Mouse (Mus musculus) 416B (cell line): ENCODE data around the gene Kif14.

Experiments used
- DNase-seq: peaks from one replicate; pipeline ENCODE4 v3.0.0; 2011; ENCODE audit warnings: low read depth

Gene Kif14

DNA sequence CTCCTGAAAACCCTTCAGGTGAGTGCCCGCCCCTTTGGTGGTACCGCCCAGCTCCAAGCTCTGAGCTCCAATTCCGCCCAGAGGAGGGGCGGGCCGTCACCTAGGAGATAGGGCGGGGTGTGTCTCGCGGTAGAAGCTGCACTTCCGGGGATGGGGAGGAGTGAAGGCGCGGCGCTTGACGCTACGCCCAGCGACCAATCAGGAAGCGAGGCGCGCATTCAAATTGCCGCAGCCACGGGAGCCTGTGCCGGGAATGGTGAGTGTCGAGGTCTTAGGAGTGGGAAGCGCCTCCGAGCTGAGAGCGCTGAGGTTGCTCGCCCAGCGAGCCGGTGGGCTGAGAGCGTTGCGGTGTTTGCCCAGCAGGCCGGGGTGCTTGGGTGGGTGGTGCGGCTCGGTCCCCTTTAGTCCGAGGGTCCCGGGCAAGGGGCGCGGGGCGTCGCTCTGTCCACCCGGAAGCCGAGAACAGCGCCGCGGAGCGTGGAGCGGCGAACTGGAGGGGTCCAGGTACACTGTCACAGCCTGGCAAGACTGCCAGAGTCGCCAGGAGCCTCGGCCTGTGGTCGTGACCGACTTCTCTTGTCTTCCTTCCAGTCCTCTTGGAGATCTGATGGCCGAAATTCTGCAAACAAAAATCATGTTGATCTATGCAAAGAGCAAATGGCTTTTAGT, at the start of gene Kif14:
Kif14 (plus strand) TSS at position 201 of the 669 bp plus-strand sequence.
- peak; percentile 97 for DNase-seq

DNA sequence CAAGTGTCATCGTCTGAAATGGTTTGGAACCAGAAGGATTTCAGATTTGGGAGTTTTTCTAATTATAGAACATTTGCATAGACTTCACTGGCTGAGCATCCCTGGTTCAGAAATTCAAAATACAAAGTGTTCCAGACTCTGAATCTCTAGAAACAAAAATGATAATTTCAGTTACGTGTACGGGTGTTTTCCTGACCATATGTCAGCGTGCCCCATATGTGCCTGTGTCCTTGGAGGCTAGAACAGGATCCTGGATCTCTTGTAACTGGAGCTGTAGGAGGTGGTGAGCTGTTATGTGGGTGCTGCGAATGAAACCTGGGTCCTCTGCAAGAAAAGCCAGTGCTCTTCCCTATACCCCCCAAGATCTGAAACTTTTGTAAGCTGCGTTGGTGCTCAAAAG, 47.8 kb upstream of the Kif14 start:
- no peak for DNase-seq

DNA sequence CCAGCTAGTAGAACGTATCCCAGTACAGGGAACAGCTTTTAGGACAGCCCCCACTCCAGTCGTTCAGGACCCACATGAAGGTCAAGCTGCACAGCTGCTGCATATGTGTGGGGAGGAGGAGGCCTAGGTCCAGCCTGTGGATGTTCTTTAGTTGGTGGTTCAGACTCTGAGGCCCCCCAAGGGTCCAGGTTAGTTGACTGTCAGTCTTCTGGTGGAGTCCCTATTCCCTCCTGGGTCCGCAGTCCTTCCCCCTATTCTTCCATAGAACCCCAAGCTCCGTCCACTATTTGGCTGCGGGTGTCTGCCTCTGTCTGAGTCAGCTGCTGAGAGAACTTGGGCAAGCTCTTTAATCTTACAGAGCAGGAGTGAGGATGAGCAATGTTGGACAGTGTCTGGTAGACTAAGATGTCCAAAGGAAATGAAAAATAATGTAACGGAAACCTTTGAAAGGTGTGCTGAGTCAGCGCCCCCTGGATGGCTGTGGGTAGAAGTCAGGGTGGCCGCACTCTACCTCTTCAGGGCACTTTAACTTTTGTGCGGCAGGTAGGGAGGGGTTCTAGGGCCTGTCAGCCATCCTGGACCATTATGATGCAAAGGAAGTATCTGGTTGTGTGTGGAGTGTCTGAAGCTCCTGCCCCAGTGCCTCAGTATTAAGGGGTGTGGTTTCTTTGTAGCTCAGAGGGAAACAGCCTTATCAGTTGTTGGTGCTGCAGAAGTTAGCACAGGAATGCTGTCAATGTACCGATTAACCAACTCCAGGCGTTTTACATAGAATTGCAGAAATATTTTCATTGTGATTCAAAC, 38.8 kb upstream of the Kif14 start:
- no peak for DNase-seq

DNA sequence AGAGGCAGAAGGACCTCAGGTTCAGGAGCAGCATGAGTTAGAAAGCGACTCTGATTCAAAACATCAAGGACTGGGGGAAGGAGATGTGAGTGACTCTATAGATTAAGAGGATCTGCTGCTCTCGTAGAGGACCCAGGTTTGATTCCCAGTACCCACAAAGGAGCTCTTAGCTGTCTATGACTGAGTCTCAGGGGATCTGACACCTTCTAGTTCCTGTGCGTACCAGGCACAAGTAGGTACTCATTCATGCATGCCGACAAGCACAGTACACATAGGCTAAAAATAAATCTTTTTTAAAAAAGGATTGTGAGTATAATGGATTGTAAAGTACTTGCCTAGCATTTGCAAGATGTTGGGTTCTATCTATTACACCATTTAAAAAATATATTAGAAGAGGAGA, 37.2 kb upstream of the Kif14 start:
- DNase-seq: no peak

DNA sequence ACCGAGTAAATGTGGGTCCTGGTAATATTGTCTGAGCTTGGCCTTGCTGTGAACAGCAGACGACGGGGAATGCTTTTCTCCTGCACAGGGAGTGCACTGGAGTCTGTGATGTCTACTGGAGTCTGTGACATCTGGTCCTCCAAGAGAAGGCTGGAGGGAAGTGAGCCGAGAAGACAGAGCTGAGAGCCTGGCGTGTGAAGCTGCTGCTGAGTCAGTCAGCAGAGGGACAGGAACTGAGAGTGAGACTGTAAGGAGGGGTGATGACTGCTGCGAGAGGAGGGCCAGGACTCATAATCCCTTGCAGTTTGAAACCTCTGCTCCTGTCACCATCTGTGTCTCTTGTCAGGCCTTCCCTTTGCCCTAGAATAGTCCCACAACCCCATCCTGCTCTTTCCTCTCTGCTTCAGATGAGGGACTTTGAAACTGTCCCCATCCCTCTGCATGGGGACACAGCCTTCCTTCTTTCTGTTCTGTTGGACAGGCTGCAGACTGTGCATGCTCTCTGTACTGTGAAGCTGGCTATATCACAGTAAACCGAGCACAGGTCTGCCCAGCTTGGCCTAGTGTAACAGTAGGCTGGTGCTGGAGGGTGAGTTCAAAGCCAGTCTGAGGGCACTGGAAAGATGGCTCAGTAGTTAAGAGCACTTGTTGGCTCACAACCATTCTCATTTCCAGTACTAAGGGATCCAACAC, 35.9 kb upstream of the Kif14 start:
- no peak for DNase-seq

DNA sequence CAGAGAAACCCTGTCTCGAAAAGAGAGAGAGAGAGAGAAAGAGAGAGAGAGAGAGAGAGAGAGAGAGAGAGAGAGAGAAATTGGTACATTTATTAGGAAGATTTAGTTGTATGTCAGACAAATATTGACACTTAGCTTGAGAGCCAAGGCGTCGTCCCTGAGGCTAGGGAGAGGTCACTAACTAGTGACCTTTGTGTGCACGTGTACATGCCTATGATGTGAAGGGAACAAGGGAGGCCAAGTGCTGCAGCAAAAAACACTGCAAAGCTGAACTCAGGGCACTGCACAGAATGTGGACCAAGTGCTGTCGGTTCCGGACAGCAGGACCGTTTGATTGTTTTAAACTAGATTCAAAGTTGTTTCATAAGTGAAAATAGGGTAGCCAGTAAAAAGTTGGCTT, 25.4 kb upstream of the Kif14 start:
- no peak for DNase-seq

DNA sequence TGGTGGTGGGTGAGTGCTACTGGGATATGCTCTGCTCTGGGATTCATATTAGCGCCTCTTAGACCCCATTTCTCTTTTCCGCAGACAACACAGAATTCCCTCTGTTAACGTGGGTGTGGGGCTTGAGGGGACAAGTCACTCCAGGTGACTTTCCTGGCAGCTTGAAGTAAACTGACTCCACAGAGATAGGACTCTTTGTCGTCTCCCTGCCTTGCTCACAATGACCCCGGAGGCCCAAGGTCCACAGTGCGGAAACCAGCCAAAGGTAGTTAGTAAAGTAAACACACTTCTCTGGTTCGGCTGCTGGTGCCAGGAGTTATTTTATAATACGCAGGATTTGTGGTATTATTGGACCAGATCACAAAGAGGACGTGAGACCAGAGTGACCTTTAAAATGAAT, 23.3 kb upstream of the Kif14 start:
- DNase-seq: no peak

DNA sequence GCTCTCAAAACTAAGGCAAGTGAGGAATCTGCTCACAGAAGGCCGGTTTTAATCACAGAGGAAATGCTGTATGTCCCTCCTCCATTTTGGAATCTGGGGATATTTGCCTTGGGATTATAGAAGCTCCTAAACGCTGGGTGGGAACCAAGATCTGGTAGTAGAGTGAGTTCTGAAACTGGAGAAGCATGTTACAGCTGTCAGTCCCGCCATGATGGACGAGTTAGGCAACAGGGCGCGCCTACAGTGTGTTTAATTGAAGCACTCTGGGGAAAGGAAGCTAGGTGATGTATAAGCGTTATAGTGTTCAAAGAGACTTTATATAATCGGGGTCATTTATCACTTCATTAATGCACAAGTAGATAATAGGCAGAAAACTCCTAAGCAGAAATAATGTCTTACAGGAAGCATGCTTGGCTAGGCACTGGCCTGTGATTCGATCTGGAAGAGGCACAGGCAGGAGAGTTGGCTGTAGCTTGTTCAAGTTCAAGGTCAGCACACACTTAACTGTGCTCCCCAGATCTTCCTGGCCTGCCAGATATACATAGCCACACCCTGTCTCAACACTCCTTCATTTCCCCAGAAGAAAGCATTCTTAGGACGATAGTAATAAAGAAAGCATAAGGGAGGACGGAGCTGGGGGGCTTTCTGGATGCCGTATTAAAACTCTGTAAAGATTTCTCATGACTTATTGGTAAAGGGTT, 21.4 kb upstream of the Kif14 start:
- DNase-seq: peak; percentile 50

DNA sequence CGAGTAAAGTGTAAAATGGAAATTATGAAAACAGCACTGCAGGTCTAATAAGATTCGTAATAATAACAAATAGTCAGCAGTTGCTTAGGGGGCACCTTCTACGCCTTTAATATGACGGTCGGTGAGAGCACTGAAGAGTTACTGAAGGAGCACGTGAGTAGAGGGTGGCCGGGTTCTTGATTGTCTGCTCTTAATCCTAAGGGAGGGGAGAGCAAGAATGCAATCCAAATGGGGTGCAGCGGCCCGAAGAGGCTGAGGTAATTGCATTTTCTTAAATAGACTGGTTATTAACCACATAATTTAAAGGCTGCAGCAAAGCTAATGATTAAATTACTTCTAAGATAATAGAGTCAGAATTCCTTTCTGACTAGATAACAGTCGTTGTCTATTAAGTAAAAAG, 19.2 kb upstream of the Kif14 start:
- no peak for DNase-seq

DNA sequence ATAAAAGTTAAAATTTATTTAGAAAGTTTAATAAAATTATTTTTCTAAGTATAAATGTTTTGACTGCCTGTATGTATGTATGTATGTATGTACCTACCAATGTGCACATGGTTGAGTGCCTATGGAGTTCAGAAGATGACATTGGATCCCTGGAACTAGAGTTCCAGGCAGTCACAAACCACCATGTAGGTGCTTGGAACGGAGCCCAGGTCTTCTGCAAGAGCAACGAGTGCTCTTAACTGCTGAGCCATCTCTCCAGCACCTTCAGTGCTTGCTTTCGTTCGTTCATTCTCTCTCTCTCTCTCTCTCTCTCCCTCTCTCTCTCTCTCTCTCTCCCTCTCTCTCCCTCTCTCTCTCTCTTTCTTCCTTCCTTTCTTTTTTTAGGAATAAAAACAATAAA, 18.8 kb upstream of the Kif14 start:
- no peak for DNase-seq

DNA sequence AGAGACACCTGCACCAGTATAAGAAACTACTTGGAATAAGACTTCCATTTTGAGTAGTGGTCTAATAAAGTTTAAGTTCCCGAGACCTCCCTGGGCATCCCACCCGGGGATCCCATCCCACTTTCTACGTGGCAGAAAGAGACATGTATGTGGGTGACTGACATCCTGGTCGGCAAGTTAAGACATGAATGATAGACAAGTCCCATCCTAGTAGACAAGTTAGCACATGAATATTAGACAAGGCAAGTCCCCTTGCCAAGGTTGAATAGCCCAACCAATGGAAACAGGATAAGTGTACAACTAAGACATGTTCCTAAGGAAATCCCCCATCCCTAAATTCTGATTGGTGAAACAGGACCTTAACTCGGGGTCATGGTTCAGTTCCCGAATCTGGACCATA, 16.6 kb upstream of the Kif14 start:
- no peak for DNase-seq

DNA sequence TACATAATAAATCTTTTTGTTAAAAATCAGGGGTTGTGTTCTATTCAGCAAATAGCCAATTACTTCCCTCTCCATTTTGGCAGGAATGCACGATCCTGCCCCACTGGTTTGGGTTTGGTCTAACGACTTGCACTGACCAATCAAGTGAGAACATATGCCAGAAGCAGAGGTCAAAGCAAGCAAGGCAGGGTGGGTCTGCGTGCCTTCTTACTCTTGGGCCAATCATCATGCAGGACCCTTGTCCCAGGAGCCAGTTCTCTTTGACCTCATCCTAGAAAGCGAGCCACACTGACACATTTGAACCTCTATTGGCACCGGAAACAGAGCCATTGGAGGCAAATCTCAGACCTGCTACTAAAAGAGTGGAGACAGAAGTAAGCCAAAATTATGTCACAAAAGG, 15.9 kb upstream of the Kif14 start:
- no peak for DNase-seq

DNA sequence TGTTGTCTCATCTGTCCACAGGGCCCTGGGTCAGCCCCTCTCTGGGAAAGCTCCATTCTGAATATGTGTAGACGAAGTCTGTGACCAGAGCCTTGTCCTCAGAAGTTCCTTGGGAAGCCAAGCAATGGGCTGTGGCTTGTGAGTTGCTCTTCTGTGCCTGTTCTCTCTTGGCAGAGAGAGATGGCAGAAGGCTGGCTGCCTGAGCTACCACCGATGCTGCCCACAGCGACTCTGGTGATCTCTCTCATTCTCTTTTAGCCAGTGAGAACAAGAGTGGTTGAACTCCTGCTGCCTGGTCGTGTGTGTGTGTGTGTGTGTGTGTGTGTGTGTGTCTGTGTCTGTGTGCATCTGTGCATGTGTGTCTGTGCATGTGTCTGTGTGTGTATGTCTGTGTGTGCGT, 13.7 kb upstream of the Kif14 start:
- DNase-seq: no peak

DNA sequence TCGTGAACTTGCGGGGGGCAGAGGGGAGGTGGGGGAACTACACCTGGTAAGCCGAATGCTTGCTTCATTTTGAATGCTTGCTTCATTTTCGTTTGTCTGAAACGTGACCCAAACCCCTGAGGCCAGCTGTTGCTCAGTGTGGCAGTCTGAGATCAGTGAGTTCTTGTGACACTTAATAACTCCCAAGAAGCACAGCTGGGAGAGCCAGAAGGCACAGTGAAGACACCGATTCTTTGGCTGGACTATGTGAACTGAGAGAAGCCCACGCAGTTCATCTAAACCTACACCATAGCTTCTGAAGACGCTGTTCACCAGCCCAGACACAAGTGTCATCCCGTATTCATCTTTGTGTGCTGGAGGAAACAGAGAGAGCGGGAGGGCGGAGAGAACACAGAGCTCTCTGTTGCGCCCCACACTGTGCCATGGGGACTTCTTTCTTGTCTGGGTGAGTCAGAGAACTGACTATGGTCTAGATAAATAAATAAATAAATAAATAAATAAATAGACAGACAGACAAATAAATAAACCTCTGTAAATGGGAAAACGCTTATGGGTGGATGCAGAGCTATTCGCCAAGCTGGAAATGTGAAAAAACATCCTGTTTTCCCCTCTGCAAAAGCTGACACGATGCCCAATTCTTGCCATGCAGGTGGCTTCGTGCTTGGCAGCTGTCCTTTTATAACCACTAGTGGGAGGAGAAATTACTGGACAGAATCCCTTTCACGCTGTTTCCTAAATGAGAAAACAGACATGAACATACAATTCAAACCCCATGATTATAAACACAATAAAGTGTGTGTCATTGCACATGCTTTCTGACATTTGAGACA, 10.2 kb upstream of the Kif14 start:
- DNase-seq: no peak

DNA sequence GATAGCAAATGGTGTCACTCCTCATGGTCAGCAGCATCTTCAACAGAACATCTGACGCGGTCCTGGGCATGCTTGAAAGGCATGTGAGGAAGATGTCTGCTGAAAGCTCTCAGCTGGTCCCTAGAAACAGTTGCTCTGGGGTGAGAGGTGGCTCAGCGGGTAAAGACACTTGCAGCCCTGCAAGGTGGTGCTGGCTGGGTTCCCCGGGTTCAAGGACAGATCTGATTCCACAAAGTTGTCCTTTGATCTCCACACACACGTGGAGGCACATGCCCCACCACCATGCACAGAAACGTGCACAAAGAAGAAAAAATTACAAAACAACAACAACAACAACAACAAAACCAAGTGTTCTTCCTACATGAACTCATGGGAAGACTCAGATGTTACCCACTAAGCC, 9.4 kb upstream of the Kif14 start:
- no peak for DNase-seq

DNA sequence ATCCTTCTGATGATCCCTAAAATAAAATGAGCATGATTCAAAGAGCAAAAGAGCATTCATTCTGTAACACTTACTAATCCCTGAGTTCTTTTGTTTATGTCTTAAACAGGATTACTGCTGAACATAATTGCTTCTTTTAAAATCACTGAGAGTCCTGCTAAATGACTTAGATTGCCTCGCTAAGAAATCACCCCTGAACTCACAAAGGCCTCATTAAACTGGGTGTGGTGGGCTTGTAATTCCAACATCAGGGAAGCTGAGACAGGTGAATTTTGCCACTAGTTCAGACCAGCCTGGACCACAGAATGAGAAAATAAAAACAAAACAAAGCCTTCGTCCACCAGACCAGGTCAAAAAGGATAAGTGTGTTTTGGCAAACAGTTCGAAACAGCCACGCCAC, 8.7 kb upstream of the Kif14 start:
- DNase-seq: no peak

DNA sequence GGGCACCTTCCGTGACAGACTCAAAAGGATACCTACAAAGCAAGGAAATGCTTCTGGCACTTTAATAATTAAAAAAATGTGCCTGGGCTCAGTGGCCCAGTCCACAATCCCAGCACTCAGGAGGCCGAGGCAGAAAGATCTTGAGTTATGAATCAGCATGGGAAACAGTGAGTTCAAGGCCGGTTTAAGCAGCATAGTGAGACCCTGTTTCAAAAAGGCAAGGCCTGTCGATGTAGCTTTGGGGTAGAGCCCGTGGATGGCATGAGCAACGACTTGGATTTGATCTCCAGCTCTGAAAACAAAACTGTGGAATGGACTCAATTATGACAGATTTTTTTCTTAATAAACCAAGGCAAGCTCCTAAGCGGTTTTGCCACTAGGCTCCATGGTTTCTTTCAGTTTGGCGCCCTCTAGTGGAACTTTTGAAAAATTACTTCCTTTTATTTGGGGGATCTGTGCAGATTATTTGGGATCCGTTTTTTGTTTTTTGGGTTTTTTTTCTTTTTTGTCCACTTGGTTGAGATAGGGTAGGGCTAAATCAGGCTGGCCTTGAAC, 7.4 kb upstream of the Kif14 start:
- DNase-seq: peak; percentile 84

DNA sequence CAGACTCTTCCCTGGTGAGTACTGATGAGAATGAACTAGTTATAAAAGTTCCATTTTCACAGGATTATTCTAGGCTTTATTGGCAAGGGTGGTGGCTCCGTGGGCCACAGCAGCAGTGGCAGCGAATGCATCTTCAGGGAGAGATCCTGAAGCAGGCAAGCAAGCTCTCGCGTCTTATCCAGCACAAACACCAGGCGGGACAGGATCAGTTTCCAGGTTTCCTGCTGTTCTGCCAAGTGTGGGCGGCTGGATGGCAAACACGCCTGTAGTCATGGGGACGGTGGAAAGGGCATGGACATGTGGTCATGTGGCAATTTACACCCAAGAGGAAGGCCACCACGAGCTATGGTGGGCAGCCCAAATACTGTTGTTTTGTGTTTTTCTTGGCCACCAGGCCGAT, 3.7 kb upstream of the Kif14 start:
- no peak for DNase-seq

DNA sequence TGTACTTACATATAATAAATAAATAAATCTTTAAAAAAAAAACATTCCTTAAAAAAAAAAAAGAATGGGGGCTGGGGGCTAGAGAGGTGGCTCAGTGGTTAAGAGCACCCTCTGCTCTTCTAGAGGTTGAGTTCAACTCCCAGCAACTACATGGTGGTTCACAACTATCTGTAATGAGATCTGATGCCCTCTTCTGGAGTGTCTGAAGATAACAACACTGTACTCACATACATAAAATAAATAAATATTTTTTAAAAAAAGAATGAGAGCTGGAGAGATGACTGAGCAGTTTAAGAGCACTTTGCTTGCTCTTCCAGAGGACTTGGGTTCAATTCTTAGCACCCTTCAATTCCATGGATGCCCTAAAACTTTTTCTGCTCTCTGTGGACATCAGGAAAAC, 975 bp upstream of the Kif14 start:
- peak; percentile 30 for DNase-seq

DNA sequence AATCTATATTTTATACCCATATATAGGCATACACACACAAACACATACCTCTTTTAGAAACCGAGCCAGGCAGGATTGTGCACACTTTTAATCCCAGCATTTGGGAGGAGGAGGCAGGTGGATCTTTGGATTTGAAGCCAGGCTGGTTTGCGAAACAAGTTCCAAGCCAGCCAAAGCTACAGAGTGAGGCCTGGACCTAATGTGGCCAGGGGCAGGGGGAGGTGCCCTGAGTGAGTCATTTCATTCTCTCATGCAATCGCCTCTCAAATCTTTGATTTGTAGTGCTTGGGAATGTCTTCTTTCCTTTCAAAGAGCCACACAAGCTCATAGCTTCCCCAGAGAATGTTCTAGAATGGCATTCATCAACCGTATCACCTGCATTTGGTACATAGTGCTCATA, 3.3 kb downstream of the Kif14 start:
- DNase-seq: no peak

DNA sequence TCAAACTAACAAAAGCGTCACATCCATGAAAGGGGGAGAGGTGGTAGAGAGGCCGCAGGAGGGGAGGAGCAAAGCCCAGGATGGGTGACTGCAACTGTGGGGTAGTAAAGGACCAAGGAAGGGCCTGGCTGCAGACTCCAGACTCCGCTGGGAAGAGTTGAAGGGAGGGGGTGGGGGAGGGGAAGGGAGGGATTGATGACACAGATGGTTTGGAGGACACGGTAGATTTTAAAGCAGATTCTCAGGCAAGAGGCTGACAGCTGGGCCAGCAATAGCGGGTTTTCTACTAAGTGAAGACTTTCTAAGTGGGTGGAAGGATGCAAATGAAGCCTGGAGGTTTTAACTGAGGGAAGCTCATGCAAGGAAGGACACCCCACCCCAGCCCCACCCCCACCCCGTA, 4.3 kb downstream of the Kif14 start:
- DNase-seq: no peak
